Mouse (Mus musculus) liver, adult (tissue): Measurements from ENCODE around the gene Tnfsf9.

Experiments
- GATA4 ChIP-seq: IDR thresholded peaks from 2 replicates; pipeline ENCODE4 v1.6.1; 2014; ENCODE audit warnings: mild to moderate bottlenecking, low read length; ENCODE audit not compliant: insufficient replicate concordance

Tnfsf9 gene

DNA sequence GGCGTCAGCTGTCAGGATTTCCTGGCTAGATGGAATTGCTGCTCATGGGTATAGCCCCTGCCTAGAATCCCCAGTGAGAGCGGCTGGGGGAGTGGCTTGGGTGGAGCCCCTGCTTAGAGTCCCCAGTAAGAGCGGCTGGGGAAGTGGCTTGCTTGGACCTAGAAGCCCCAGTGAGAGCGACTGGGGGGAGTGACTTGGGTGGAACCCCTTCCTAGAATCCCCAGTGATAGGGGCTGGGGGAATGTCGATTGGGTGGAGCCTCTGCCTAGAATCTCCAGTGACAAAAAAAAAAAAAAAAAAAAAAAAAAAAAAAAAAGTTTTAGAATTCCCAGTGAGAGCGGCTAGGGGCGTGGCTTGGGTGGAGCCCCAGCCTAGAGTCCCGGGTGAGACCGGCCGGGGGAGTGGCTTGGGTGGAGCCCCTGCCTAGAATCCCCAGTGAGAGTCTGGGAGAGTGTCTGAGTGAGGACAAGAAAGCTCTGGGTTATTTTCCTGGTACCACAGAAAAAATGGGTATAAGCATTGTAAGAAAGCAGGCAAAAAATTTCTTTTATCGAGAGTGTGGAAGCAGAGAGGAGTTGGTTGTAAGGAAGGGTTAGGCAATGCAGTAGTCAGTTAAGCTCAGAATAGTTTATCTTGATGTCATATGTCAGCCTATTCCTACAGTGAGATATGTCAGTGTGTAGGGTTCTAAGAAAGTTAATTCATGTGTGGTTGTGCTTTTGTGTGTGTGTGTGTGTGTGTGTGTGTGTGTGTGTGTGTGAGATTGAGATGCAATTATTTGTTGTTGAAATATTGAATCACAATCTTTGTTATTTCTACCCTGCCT is 13.6 kb downstream of the Tnfsf9 start:
- no peak for TF ChIP-seq GATA4

- no peak for TF ChIP-seq GATA4
These were observed 16.7 kb downstream of the Tnfsf9 start for GRCm38 (mm10) chr17:57121856-57122255.

GRCm38 (mm10) chr17:57123192-57124118 is 18.3 kb downstream of the Tnfsf9 start:
- no peak for TF ChIP-seq GATA4

DNA sequence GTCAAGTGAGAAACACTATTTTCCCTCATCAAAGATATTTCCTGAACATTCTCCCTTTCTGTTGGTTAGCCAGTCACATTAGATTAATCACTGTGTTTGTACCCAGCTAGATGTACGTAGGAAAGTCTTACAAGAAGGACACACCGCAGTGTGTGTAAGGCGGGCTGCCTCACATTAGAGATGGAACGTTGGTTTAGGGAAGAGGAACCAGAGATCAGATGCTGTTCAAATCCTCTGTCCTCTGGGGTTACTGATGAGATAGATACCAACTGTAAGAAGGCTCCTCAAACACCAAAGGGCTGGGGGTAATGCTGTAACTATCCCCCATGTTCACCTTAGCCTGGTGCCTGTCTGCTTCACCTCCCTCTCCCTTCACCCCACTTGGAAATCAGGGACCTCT is 19.7 kb downstream of the Tnfsf9 start:
- TF ChIP-seq GATA4, result no peak

DNA sequence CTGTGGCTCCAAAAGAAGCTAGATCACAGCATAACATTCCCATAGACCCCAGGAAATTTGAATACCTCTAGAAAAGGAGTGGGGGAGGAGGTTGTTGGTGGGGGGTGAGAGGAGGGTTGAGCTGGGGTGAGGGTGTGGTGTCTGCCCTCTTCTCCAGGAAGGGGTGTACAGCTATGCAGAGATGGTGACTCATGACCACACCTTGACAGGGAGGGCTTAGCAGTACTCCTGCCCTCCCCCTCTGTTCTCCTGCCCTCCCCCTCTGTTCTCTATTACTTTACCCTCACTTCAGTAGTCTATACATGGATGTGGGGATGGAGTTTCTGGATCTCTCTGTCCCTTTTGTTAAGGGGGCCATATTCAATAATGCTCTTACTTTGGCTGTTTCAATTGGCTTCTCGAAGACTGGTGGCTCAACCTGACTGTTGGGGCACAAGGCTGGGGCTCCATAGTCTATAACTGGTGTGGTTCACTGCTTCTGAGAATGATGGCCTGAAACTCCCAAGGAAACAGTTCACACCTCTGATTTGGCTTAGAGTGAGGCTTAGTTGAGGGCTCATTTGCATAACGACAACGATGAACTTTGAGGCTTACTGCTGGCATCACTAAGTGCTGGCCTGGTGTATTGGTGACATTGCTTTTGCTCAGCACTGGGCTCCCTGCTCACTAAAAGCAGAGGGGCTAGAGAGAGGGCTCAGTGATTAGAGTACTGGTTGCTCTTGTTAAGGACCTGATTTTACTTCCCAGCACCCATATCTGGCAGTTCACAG is 20.9 kb downstream of the Tnfsf9 start:
- no peak for TF ChIP-seq GATA4

DNA sequence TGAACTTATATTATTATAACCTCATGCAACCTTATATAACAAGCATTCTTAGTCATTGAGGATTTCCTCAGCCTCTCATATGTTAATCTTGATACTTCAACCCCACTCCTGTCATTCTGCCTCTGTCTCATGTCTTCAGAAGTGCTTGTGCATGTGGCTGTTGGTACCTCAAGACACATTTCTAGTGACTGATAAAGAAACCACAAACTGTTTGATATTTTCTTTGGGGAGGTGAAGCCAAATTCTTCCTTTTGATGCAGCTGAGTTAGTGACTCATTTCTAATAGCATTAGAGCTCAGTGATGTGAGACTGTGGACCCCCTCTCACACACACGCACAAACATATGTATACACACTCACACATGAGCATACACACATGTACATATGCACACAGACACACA is 26.7 kb downstream of the Tnfsf9 start:
- TF ChIP-seq GATA4, result no peak

GRCm38 (mm10) chr17:57134693-57135092 is 29.6 kb downstream of the Tnfsf9 start:
- TF ChIP-seq GATA4, result no peak

DNA sequence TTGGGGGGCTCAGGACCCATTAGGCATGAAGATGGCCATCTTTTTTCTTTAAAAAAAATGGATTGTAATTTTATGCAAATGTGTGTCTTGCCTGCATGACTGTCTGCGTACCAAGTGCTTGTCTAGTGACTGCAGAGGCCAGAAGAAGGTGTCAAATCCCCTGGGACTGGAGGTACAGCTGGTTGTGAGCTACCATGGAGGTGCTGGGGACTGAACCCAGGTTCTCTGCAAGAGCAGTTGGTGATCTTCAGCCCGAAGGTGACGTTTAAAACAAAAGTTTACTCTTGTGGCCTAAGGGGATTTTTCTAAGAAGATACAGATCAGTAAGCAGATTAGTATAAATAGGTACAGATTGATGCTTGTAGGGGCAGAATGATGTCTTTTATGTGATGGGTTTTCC is 30.5 kb downstream of the Tnfsf9 start:
- no peak for TF ChIP-seq GATA4

- TF ChIP-seq GATA4, result no peak
These were observed 33.6 kb downstream of the Tnfsf9 start for GRCm38 (mm10) chr17:57138676-57139075.

GRCm38 (mm10) chr17:57139708-57140107 is 34.6 kb downstream of the Tnfsf9 start:
- TF ChIP-seq GATA4, result no peak

DNA sequence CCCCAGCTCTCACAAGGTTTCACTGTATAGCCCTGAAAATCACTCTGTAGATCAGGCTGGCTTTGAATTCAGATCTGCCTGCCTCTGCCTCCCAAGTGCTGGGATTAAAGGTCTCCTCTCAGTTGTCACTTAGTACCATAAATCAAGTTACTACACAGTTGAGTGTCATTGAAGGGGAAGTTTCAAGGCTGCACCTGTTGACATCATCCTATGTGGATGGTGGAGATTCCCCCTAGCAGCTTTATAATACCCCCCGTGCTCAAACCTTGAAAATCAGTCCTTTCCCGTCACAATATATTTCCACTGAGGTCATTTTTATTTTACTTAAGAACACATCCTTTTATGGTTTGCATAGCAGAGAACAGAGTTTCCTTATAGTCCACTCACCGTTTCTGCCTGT is 38.6 kb downstream of the Tnfsf9 start:
- TF ChIP-seq GATA4, result no peak

DNA sequence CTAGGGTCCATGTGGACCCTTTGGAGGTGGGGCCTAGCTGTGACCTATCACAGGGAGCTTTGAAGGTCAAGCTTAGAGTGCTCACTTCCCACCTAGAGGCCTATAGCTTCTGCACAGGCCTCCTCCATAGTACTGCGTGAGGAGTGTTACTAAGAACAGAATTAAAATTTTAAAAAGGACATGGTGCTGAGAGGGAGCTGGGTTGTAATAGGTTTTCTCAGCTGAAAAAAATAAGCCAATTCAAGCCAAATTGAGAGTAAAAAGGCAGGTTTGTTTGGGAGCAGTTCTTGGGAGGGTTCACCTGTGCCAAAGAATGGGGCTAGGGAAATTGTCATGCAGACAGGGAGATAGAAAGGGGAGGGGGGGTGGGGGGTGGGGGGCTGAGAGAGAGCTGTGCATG is 40.0 kb downstream of the Tnfsf9 start:
- TF ChIP-seq GATA4, result no peak

- TF ChIP-seq GATA4, result no peak
These were observed 43.2 kb downstream of the Tnfsf9 start for GRCm38 (mm10) chr17:57148343-57148742.

DNA sequence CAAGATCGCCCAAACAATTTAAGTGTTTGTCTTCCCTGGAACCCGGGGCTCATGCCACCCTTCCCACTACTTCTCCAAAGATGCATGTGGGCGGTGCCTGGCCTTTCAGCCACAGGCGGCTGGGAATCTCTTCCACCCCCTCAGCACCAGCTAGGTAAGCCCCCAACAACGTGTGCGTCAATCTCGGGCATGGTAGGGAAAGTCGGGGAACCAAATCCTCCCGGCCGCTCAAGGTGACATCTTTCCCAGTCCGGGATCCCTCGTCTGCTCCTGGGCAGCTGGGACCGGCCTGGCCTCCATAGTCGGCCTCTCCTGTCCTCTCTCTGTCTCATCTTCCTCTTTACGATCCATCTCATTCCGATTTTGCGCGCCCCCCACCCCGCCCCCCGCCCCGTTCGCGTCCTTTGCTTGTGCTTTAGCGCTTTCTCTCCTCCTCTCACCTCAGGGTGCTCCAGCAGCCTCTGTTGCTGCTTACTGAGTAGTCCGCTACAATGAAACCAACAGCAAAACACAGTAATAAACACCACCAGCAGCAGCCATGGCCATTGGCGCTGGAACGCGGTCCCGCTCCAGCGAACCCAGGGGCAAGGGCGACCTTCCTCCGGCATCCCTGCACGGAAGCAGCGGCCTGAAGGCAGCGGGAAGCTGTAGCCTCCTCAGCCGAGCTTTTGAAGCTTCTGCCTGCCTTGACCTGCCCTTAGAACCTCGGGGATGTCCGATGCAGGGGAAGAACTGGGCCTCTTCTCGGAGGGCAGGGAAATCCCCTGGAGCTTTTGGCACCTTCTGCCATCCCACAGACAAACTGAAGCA is 44.1 kb downstream of the Tnfsf9 start, which contains the start of gene Cd70:
Cd70 (minus strand) TSS at position 784 of the 810 bp plus-strand sequence.
- TF ChIP-seq GATA4, result no peak

GRCm38 (mm10) chr17:57153006-57153405 is 47.9 kb downstream of the Tnfsf9 start:
- TF ChIP-seq GATA4, result no peak

GRCm38 (mm10) chr17:57153787-57154186 is 48.7 kb downstream of the Tnfsf9 start:
- no peak for TF ChIP-seq GATA4
